Mouse (Mus musculus) midbrain, postnatal 0 days (tissue): ENCODE measurements around the gene Zfp423. TPM values are rescaled to one million over a fixed set of nuclear protein-coding genes. Genes with fewer than 3 reads are reported as not detected.

Experiments
- ATAC-seq: fragments of 200-750 bp; cut with Nextera tagmentation; 2 replicates; pipeline ENCODE4 v1.8.0; 2017; ENCODE audit warnings: moderate number of reproducible peaks, mild to moderate bottlenecking, moderate TSS enrichment, moderate library complexity; ENCODE audit not compliant: low FRiP score
- DNase-seq: peaks from one replicate; pipeline ENCODE4 v3.0.0-alpha.2; 2015; ENCODE audit warnings: low spot score
- H3K27ac ChIP-seq: fragments of 300-500 bp; sonication (generic); 2 replicates; pipeline ENCODE4 v1.5.1; 2014; ENCODE audit warnings: low read depth, mild to moderate bottlenecking, low read length, mixed read lengths
- H3K27me3 ChIP-seq: fragments of 300-500 bp; sonication (generic); 2 replicates; pipeline ENCODE4 v1.6.1; 2014; ENCODE audit warnings: low read length, control low read depth, mixed read lengths; ENCODE audit not compliant: insufficient read depth
- H3K36me3 ChIP-seq: fragments of 300-500 bp; sonication (generic); 2 replicates; pipeline ENCODE4 v1.6.1; 2014; ENCODE audit warnings: low read length, control low read depth, mixed read lengths; ENCODE audit not compliant: insufficient read depth
- H3K4me1 ChIP-seq: fragments of 300-500 bp; sonication (generic); 2 replicates; pipeline ENCODE4 v1.6.1; 2014; ENCODE audit warnings: mild to moderate bottlenecking, control low read depth, antibody characterized with exemption, low read length, mixed read lengths; ENCODE audit not compliant: insufficient read depth
- H3K4me2 ChIP-seq: fragments of 300-500 bp; sonication (generic); 2 replicates; pipeline ENCODE4 v1.6.1; 2014; ENCODE audit warnings: low read depth, mild to moderate bottlenecking, low read length, mixed read lengths; ENCODE audit not compliant: poor library complexity, severe bottlenecking
- H3K4me3 ChIP-seq: fragments of 300-500 bp; sonication (generic); 2 replicates; pipeline ENCODE4 v1.5.1; 2014; ENCODE audit warnings: low read depth, mild to moderate bottlenecking, low read length, moderate library complexity
- H3K9ac ChIP-seq: fragments of 300-500 bp; sonication (generic); replicated peaks from 2 replicates; pipeline ENCODE4 v1.6.1; 2014; ENCODE audit warnings: mild to moderate bottlenecking, low read length, moderate library complexity, mixed read lengths; ENCODE audit not compliant: poor library complexity, severe bottlenecking
- H3K9me3 ChIP-seq: fragments of 300-500 bp; sonication (generic); 2 replicates; pipeline ENCODE4 v1.6.1; 2016; ENCODE audit warnings: low read length, control low read depth
- CTCF ChIP-seq: IDR thresholded peaks from 2 replicates; pipeline ENCODE4 v1.5.1; 2016; ENCODE audit warnings: antibody characterized with exemption, mild to moderate bottlenecking
- WGBS: fragments of 180-500 bp; shearing (Covaris S2); extraction: QIAGEN DNeasy Blood & Tissue Kit; methylation state at CpG from one replicate; pipeline ENCODE4 v1.1.7; 2014; 5-methylcytosine and 5-hydroxymethylcytosine counted together
- polyA plus RNA-seq: library from polyadenylated mRNA; unstranded; fragments of >200 nt; fragmentation: Nextera tagmentation; extraction: Ambion mirVana; gene quantifications from 2 replicates; pipeline ENCODE4 v1.2.1, GENCODE M21; 2015
- total RNA-seq: library from RNA; depleted of rRNA; stranded (reverse); fragments of >200 nt; gene quantifications from 2 replicates; pipeline ENCODE4 v1.2.3, GENCODE M21; 2014

Gene Zfp423
- total and polyA plus RNA-seq, 2 experiments from 2014 or later, result 22.9 to 57.5 TPM

GRCm38 (mm10) chr8:87765276-87765675 lies 194.1 kb downstream of the Zfp423 start:
- ATAC-seq (no peak), DNase-seq (no peak)
- no peak overlapping the region for H3K9ac ChIP-seq
- H3K4me2 ChIP-seq, result no peak overlapping the region
- no peaks in the 10 kb centered on the region for H3K36me3 ChIP-seq
- no peak for TF ChIP-seq CTCF
- no peaks in the 10 kb centered on the region for H3K4me1 ChIP-seq
- H3K27me3 ChIP-seq, result no peaks in the 10 kb centered on the region
- no peaks in the 10 kb centered on the region for H3K9me3 ChIP-seq
- no peak overlapping the region for H3K4me3 ChIP-seq
- no peak overlapping the region for H3K27ac ChIP-seq
- WGBS, result 83% methylated on average over 3 of the region's 3 CpGs

GRCm38 (mm10) chr8:87758750-87759149 lies 200.6 kb downstream of the Zfp423 start:
- no peak for TF ChIP-seq CTCF
- no peak for DNase-seq
- no peaks in the 10 kb centered on the region for H3K4me1 ChIP-seq
- no peak overlapping the region for H3K9ac ChIP-seq
- H3K4me2 ChIP-seq, result no peak overlapping the region
- no peaks in the 10 kb centered on the region for H3K9me3 ChIP-seq
- no peaks in the 10 kb centered on the region for H3K36me3 ChIP-seq
- no peaks in the 10 kb centered on the region for H3K27me3 ChIP-seq
- H3K27ac ChIP-seq, result no peak overlapping the region
- no peak for ATAC-seq
- H3K4me3 ChIP-seq, result no peak overlapping the region
- WGBS, result 54% methylated on average over 8 of the region's 8 CpGs

- Histone ChIP-seq H3K4me1 (no peaks in the 10 kb centered on the region; the same call in 1 of the 2 replicates), H3K4me2 (no peak overlapping the region), H3K27ac (no peak overlapping the region), H3K9me3 (no peaks in the 10 kb centered on the region), H3K4me3 (no peak overlapping the region), H3K36me3 (no peaks in the 10 kb centered on the region), H3K27me3 (no peaks in the 10 kb centered on the region), H3K9ac (no peak overlapping the region)
- whole genome bisulfite sequencing, result 88% methylated on average over 8 of the region's 8 CpGs
- ATAC-seq (no peak), DNase-seq (no peak)
- no peak for TF ChIP-seq CTCF
Observed at GRCm38 (mm10) chr8:87754853-87755252, 204.5 kb downstream of the Zfp423 start.

GRCm38 (mm10) chr8:87753636-87754035 lies 205.8 kb downstream of the Zfp423 start:
- no peak for TF ChIP-seq CTCF
- no peak overlapping the region for H3K4me3 ChIP-seq
- no peak overlapping the region for H3K4me2 ChIP-seq
- H3K4me1 ChIP-seq, result no peaks in the 10 kb centered on the region; the same call in 1 of the 2 replicates
- H3K9ac ChIP-seq, result no peak overlapping the region
- H3K36me3 ChIP-seq, result no peaks in the 10 kb centered on the region
- 89% methylated on average over 2 of the region's 2 CpGs for WGBS
- no peaks in the 10 kb centered on the region for H3K9me3 ChIP-seq
- H3K27ac ChIP-seq, result no peak overlapping the region
- DNase-seq (no peak), ATAC-seq (no peak)
- H3K27me3 ChIP-seq, result no peaks in the 10 kb centered on the region

GRCm38 (mm10) chr8:87753148-87753547 lies 206.2 kb downstream of the Zfp423 start:
- Histone ChIP-seq H3K27ac (no peak overlapping the region), H3K27me3 (no peaks in the 10 kb centered on the region), H3K36me3 (no peaks in the 10 kb centered on the region), H3K4me1 (no peaks in the 10 kb centered on the region; the same call in 1 of the 2 replicates), H3K4me3 (no peak overlapping the region), H3K9me3 (no peaks in the 10 kb centered on the region), H3K9ac (no peak overlapping the region), H3K4me2 (no peak overlapping the region)
- peak; percentile 64 for TF ChIP-seq CTCF
- 65% methylated on average over 8 of the region's 8 CpGs for WGBS
- ATAC-seq (no peak), DNase-seq (no peak)

- H3K9ac ChIP-seq, result no peak overlapping the region
- H3K27me3 ChIP-seq, result no peaks in the 10 kb centered on the region
- no peaks in the 10 kb centered on the region; the same call in 1 of the 2 replicates for H3K4me1 ChIP-seq
- ATAC-seq (no peak), DNase-seq (no peak)
- WGBS, result 80% methylated on average over 13 of the region's 13 CpGs
- H3K4me3 ChIP-seq, result no peak overlapping the region
- no peaks in the 10 kb centered on the region for H3K9me3 ChIP-seq
- TF ChIP-seq CTCF, result no peak
- no peak overlapping the region for H3K4me2 ChIP-seq
- no peak overlapping the region for H3K27ac ChIP-seq
- no peaks in the 10 kb centered on the region for H3K36me3 ChIP-seq
Observed at GRCm38 (mm10) chr8:87752710-87753109, 206.7 kb downstream of the Zfp423 start.
